Mouse (Mus musculus) right cerebral cortex, adult 2 months (tissue): ENCODE measurements at regions not wholly inside any gene's neighbourhood (a gene's known extent, or its start where the extent isn't known, plus 50 kb on each side); places are given as distances from the start of the nearest gene placed in this dataset.

Experiments used
- DNase-seq, 2 experiments: peaks; one replicate each; pipeline ENCODE4 v3.0.0; 2021 to 2022; ENCODE audit warnings: low spot score in 2 of 2

DNA sequence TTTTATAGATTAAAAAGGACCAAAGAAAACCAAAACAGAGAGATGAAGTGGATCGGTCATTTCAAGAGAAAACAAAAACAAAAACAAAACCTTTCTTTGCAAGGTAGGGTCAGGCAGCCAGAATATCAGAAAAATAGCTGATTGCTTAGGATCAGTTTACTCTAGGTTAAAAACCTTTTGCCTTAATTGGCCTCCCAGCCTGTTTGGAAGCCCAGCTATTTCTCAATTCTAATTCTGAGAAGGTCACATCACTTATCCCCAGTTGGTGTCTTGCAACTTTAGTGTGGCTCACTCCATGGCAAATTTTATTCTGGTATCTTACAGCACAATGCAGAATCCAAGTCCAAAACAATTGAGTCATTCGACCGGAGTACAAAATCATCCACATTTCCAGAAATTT lies 70.0 kb downstream of the 1190002N15Rik start:
- no peak for DNase-seq

DNA sequence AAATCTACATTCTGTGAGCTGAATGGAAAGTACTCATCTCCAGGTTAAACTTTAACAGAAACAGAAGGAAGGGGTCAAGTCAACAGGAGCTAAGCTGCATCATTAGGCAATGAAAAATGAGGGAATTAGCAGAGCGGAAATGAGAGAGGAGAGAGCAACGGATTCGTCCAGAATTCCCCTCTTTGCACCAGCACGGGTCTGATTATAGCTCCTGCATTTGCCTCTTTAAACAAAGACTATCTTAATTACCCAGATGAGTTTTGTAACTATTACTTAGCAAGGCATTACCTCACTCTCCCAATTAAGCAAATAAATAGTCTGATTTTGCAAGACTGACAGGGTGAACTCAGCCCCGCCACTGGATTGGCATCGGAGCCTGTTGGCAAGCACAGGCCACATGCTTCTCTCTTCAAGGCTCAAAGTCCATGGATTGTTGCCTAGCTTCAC lies 81.8 kb downstream of the 1190002N15Rik start:
- DNase-seq, result no peak

DNA sequence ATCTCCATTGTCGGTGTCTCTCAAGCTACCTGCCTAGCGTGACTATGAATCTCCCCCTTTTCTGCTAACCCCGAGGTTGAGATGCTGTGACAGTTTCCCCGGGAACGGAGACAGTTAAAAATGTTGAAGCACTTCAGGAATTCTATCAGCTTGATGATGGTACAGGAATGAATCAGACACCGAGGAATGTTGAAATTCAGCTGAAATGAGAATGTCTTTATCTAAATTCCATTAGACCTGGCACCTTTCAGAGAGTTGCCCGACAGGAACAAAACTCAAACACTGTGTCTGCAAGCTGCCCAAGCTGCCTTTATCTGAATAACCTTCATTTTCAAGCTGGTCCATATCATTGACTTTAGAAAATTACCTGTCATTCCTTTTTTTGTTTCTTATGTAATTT lies 82.4 kb downstream of the 1190002N15Rik start:
- DNase-seq, result no peak

DNA sequence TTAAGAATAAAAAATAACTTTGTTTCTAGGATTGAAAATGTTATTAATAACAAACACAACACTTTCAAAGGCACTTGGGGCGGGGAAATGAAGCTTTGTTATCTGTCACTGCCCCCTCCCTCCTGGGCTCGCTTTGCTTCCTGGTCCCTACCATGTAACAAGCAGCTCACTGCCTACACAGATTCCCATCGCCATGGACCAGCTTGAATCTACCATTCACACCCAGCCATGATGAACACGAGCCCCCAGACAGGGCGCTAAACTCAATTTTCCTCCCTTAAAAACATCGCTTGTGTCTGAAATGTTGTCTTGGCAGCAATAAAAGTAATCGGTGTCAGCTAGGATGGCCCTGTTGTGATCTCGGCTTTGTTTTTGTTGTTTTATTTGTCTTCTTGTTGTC lies 88.0 kb downstream of the 1190002N15Rik start:
- DNase-seq, result no peak

DNA sequence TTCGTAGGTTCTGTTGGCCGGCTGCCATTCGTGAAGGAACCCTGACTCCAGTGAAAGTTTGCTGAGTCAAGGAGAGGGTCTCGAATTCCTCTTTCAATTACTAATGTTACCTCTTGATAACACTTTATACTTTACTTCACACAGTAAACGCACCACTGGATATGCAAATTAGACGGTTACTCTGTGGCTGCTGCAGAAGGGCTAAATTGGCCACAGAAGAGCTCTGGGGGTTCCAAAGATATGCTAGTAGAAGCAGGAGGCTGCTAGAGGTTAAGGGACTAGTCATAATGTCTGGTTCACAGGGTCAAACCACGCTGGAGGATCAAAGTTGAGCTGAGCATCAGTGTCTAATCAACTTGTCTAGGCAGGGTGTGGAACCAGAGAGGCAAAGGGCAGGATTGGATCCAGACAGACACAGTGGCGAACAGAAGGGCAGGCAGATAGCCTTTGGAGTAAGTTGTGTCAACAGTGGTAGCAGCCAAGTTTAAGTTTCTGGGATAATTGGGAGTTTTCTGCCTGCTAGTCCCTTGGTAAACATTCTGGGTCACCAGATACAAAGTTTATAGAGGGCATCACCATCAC lies 91.6 kb downstream of the 1190002N15Rik start:
- no peak for DNase-seq

DNA sequence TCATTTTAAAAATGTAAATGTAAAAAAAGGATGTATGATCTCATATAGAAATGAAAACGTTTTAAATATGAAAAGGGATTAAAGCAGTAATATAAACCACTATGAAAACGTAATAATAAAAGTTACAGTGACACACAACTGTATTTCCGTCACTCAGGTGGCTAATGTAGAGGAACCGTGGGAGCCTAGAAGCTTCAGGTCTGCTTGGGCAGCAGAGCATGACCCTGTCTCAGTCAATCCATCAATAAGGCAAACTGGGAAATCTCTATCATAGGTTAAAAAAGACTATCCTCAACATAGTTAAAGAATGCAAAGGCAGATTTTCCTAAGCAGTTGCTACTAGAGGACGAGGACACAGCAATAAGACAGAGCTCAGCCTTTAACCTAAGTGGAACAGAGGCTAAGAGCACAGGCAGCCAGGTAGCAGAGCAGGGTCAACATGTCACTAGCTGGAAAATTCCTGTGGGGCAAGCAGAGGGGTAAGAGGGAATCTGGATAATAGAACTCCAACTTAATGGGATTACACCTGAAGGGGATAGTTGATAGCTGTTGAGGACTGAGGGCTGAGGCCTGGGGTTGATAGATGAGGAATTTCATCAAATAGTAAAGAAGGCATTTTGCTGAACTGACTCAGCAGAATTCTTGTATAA lies 93.6 kb downstream of the 1190002N15Rik start:
- no peak for DNase-seq

DNA sequence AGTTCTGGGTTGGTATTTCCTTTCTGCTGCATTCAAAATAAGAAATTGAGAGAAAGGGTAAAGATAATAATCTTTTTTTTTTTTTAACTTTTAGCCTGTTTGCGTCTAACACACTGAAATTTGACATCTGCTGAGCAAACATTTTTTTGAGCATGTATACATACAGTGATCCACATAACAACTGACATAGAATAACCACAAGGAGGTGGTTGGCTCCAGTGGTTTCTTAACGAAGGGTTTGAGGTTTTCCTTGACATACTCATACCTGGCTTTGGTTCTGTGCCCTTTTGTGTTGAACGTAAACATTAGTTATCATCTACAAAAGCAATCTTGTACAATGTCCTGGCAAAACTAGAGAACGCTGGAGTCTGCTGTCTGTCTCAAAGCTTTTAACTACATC lies 96.5 kb downstream of the 1190002N15Rik start:
- DNase-seq, result no peak

DNA sequence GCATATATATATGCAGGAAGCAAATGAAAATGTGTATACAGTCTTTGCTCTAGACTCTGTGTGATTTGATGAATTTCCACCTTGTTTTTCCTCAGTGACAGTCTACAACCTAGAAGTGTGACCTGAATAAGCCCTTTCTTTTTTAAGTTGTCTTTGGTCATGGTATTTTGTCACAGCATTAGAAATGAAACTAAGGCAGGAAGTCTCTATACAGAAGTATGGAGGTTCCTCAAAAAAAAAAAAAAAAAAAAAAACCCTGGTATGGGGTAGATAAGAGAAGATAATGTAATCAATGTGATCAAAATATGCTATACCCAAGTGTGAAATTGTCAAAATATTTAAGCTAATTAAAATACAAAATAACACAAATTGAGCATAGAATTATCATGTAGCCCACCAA lies 104.4 kb downstream of the 1190002N15Rik start:
- DNase-seq, result no peak

DNA sequence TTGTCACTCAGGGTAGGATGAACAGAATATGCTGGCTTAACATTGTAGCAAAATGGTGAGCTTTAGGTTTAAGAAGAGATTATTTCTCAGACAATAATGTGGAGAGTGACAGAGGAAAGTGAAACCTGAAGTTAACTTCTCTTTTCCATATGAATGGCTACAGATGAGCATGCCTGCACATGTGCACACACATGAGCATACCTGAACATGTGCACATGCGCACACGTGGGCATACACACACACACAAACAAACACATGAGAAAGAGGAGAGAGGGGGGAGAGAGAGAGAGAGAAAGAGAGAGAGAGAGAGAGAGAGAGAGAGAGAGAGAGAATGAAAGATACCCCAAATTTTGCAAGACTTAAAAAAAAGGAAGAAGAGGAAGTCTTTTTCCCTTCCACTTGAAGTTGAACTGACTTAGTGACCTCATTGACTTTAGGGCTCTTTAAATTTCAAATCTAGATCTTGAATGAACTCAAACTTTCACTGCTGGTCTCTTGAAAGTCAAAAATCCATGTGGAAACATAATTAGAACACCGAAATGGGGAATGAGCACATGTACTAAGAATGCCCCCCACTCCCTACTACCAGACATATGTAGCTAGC lies 105.6 kb downstream of the 1190002N15Rik start:
- no peak for DNase-seq

DNA sequence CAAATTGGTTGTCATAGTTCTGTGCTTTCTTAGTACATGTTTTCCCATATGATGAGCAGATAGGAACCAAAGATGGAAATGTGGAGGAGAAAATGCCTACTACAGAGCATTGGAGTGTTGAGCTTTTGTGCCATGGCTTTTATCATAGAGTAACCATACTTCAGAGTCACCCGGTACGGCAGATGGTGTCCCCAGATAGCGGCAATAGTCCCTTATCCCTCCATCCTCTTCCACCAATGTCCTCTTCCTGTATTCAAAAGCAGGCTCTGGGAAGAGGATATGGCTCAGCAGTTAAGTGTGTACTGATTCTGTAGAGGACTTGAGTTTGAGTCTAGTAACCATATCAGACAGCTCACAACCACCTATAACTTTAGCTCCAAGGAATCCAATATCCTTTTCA lies 106.3 kb downstream of the 1190002N15Rik start:
- no peak for DNase-seq

DNA sequence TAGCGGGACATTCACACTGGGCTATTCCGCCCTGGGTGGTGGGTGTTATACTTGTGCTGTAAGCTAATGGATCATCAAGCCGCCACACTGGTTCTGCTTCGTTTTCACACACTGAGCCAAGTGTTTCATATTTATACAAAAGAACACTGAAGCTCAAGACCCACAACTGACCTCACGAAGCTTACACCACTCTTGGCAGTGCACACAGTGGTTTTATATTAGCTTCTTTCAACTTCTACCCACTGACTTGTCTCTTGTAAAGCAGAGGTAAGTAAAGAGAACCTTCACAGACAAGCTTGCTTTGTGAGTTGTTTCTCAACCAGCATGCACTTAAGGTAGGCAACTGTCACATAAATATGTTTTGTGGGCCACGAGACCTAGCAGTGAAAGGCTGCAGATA lies 106.9 kb downstream of the 1190002N15Rik start:
- DNase-seq, result no peak

DNA sequence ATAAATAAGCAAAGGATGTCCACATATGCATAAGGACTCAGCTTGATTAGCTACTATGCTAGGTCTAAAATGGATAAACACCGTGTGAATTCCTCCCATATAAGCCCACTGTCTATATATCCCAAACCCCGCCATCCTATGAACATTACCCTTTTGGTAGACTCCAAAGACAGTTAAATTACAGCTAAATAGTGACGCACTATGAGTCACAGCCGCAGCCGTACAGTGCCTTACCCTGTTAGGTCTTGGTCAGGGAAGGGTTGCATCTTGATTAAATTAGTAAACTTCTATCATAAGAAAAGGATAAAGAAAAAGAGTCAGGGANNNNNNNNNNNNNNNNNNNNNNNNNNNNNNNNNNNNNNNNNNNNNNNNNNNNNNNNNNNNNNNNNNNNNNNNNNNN lies 111.1 kb downstream of the 1190002N15Rik start:
- DNase-seq, result no peak

DNA sequence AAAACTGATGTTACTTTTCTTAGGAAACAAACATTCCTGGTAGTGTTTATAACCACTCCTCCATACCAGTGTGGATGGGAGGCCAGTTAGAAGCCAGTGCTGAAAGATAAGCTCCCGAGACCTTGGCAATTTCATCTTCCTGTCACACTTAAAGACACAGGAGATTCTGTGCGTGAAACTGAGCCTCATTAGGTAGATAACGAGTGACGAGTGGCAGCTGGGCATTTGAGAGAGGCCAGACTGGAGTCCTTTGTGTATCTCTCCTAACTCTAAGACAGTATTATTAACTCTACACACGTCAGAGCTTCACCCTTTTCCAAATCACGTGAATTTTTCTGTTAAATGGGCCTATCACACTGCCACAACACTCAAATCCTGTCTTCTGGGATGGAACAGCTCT lies 112.1 kb downstream of the 1190002N15Rik start:
- no peak for DNase-seq

DNA sequence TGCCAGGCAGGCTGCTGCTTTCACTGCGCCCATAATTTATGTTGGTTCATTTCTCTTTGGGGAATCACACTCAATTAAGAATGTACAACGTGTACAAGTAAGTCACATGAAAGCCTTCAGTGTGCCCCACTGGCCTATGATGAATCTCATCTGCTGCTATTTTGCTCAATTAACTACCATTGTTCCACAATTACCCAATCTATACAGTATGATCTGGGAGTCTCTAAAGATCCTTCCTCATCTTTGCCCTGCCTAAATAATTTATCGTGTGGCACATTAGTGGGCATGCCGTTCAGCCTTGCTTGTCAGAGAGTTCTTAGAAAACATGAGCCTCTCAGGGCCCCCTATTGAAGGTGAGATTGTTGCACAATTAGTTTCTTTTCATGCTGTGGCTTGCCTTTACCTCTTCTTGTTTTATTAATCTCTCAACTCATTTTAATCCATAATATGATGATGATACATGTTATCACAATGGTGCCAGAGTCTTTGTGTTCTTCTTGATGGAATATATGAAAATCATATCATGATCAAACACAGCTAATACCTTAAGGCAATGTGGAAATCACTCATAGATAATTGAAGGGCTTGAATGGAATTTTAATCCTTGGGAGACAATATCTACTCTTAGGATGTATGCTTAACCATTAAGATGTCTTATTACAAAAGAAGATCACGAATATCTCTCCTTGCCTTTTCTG lies 113.3 kb downstream of the 1190002N15Rik start:
- no peak for DNase-seq

DNA sequence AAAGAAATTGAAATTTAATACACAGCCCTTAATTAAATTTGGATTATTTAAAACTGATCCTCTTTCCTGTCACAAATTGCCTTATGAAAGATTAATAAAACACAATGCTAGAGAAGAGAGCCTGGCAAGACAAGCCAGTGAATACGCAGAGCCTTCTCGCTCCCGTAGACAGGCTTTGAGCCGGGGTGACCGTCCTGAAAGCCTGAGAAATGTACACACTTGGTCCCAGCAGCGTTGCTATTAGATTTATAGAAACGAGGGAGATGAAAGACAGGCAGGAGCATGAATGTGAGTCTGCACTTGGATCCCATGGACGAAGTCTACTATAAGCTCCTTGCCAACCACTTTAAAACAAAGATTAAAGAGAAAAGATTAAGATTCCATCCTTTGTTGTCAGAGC lies 127.3 kb downstream of the 1190002N15Rik start:
- DNase-seq, result no peak

DNA sequence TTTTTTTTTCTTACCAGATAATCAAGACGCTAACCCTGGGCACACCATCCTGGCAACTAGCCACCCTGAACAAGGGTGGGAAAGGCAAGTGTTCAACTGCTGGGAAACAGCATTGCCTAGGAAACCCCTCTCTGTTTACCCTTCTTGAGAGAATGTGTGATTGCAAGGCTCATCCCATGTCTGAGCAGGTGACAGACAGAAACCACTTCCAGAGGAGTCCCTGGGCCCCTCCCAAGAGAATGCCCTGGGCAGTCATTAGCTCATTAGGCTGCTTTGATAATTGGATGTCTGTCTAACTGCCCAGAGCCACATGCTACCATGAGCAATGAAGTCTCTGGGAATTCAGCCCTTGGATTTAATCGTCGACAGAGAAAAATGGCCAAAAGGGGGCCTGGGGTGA lies 127.8 kb downstream of the 1190002N15Rik start:
- no peak for DNase-seq

DNA sequence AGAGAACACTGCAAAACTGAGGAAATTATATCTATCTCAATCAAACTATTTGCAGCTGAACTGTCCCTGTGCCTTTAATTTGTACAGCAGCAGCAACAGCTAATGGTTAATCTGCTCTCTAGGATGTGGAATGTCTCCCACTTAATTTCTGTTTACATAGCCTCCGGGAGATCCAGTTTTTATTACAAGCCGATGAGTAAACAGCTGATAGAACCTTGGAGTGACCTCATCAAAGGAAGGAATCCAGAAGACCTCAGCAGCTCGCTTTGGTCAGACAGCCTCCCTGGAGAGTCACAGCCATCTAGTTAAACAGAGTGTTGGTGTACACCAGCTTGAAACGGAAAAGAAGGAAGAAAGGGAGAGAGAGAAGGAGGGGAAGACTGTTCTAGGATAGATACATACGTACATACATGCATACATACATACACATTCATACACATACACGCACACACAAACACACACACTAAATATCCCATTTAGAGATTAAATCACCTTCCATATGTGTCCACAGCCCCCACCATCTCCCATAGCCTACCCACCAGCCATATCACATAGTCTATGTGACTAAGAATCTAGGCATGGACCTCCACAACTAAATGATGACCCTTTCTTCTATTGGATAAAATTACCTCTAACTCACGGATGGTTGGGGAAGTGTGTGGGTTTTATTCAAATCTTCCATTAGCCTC lies 129.1 kb downstream of the 1190002N15Rik start:
- no peak for DNase-seq

DNA sequence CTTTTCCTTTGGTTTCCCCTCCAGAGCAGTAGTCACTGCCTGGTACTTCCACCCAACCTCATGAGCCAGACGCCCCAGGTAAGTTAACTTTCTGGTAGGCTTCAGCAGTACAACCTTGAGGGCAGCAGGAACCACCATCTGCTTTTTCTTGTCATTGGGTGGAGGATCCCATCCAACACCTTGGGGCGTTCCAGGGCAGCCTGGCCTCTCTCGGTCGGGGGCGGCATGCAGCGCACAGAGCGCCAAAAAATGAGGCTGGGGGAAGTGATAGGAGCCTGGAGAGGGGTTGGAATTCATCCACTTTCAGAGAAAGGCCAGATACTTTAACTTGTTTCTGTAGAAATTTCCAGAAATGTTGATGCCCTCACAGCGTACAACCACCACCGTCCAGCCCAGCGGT lies 130.2 kb downstream of the 1190002N15Rik start:
- DNase-seq, result no peak

DNA sequence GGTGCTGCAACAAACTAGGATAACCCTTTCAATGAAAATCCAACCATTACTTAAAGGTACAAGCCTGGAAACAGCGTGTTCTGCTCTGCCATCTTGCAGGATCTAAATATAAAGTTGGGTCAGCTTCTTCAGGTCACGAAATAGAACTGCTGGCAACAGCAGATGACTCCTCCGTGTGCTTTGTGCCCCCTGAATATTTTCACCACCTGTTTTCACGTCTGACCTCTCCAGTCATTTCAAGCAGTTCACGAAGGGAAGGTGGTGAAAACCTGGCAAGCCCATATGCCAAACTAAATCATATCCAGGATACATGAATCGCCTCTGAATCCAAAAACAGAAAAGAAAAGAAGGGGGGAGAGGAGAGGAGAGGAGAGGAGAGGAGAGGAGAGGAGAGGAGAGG lies 133.3 kb downstream of the 1190002N15Rik start:
- no peak for DNase-seq

DNA sequence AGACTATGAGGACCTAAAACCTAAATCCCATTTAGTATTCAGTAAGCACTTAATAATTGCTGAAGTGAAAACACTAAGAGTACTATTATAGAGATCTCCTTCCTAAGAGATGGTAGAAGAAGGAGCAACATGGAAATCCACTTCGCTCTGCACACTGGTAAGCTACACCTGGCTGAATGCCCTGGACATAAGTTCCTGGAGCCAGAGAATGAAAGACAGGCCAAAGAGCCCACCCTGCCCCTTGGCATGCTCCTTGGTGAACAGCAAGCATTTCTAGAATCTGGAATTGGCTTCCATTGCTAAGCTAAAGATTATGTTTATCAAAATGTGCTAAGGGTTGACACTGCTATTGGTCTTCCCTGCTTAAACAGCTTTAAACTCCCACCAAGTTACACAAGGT lies 137.3 kb downstream of the 1190002N15Rik start:
- no peak for DNase-seq

DNA sequence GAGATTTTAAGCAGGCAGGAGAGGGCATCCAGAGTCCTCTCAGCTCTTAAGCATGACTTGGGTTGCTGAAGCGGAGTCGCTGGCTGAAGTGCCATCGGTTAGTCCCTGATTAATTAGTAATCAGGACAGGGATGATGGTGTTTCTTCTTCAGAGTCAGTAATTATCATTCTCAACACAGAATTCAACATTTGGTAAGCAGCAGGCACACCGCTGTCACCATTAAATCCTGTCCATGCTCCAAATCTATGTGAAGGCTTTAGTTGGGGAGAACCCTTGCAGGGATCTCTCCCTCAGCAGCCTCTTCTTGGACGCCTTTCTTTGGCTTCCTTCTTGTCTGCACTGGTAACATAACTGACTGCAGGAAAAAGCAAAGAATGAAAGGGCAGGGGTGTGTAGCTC lies 142.7 kb downstream of the 1190002N15Rik start:
- DNase-seq, result no peak

DNA sequence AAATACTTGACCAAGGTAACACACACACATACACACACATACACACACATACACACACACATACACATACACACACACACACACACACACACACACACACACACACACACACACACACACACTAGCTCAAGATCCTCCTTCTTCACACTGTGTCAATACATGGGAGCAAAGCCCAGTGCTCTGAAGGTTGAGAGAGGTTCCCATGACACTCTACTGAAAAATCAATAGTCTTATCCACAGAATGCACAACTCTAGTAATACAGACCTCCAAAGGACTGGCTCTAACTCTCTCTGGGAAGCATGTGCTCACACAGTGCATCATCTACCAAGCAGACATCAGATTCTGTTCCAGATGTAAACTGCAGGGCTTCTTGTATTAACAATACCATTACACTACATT lies 151.7 kb downstream of the 1190002N15Rik start:
- DNase-seq, result no peak
